Mouse (Mus musculus) MEL (cell line): ENCODE results near the gene Man2a1.

Experiments used
- BHLHE40 ChIP-seq: IDR thresholded peaks from 2 replicates; pipeline ENCODE4 v1.6.1; 2012; ENCODE audit warnings: low read depth, mild to moderate bottlenecking, inconsistent platforms, low read length, improper control_type of control experiment, borderline replicate concordance
- CHD1 ChIP-seq: IDR thresholded peaks from 2 replicates; pipeline ENCODE4 v1.6.1; 2012; ENCODE audit warnings: low read depth, mild to moderate bottlenecking, inconsistent platforms, low read length, improper control_type of control experiment
- CTCF ChIP-seq, 3 experiments: IDR thresholded peaks in 2 of 3; conservative IDR thresholded peaks in 1 of 3; 2 replicates each; pipeline ENCODE4 v1.5.1; 2011 to 2012; ENCODE audit warnings: low read length in 3 of 3, low read depth in 2 of 3, mild to moderate bottlenecking in 2 of 3, improper control_type of control experiment in 1 of 3, inconsistent platforms in 1 of 3, mixed read lengths in 1 of 3, moderate library complexity in 1 of 3; ENCODE audit not compliant: control insufficient read depth in 1 of 3, insufficient read depth in 1 of 3, poor library complexity in 1 of 3, severe bottlenecking in 1 of 3
- E2F4 ChIP-seq: IDR thresholded peaks from 2 replicates; pipeline ENCODE4 v1.6.1; 2011; ENCODE audit warnings: low read depth, low read length, improper control_type of control experiment, borderline replicate concordance
- ELF1 ChIP-seq: IDR thresholded peaks from 2 replicates; pipeline ENCODE4 v1.6.1; 2014; ENCODE audit warnings: low read depth, mild to moderate bottlenecking, inconsistent platforms, low read length, improper control_type of control experiment, moderate library complexity
- EP300 ChIP-seq, 2 experiments: IDR thresholded peaks; 2 replicates each; pipeline ENCODE4 v1.6.1; 2011; ENCODE audit warnings: improper control_type of control experiment in 2 of 2, low read length in 2 of 2, low read depth in 1 of 2, mild to moderate bottlenecking in 1 of 2
- NELFE ChIP-seq: IDR thresholded peaks from 2 replicates; pipeline ENCODE4 v1.6.1; 2011; ENCODE audit warnings: low read depth, low read length, improper control_type of control experiment
- POLR2A ChIP-seq, 2 experiments: IDR thresholded peaks; 2 replicates each; pipeline ENCODE4 v1.6.1; 2011 to 2012; ENCODE audit warnings: low read length in 2 of 2, mild to moderate bottlenecking in 2 of 2, control low read depth in 1 of 2, improper control_type of control experiment in 1 of 2, low read depth in 1 of 2, moderate library complexity in 1 of 2; ENCODE audit not compliant: control insufficient read depth in 1 of 2, insufficient read depth in 1 of 2, poor library complexity in 1 of 2
- TBP ChIP-seq: IDR thresholded peaks from 2 replicates; pipeline ENCODE4 v1.8.0; 2011; ENCODE audit warnings: low read depth, low read length, improper control_type of control experiment
- USF1 ChIP-seq: IDR thresholded peaks from 2 replicates; pipeline ENCODE4 v1.6.1; 2014; ENCODE audit warnings: low read depth, mild to moderate bottlenecking, inconsistent platforms, low read length, improper control_type of control experiment, moderate library complexity
- ZMIZ1 ChIP-seq: IDR thresholded peaks from 2 replicates; pipeline ENCODE4 v1.6.1; 2012; ENCODE audit warnings: low read depth, mild to moderate bottlenecking, inconsistent platforms, low read length, improper control_type of control experiment, moderate library complexity

DNA sequence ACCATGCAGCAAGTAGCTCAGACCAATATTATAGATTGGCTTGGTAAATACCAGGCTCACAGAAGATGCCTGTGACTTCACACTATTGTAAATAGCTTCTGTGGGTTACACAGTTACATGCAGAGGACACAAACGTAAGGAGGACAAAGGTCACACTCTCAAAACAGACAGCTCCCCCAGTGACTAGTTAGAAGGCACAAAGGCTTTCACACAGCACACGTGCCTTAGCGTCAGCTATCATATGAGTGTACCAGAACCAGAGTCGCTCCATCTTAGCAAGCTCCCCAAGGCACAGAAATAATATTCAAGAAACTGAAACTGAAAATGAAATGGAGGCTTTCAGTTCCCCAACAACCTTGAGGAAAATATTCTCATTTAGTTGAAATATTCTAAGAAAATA, 10.1 kb upstream of the Man2a1 start:
- TF ChIP-seq CTCF (IDR thresholded peaks at IDR 0.05 in 2 of 3, conservative IDR thresholded peaks at IDR 0.05 in 1 of 3; ENCODE audit: control insufficient read depth in 1 of 3, insufficient read depth in 1 of 3, low read depth in 2 of 3, low read length in 3 of 3, poor library complexity in 1 of 3, severe bottlenecking in 1 of 3) (no peak), EP300 (IDR thresholded peaks at IDR 0.05; ENCODE audit: low read depth in 1 of 2, low read length in 2 of 2) (no peak), CHD1 (no peak), ELF1 (no peak), USF1 (no peak), NELFE (no peak), POLR2A (IDR thresholded peaks at IDR 0.05; ENCODE audit: control insufficient read depth in 1 of 2, insufficient read depth in 1 of 2, low read depth in 1 of 2, low read length in 2 of 2, poor library complexity in 1 of 2) (no peak), ZMIZ1 (no peak), BHLHE40 (no peak), TBP (no peak), E2F4 (no peak)
